Mouse (Mus musculus) spleen, embryonic (tissue): ENCODE results near the gene Phf19.

Experiments
- CTCF ChIA-PET: fragments of 350-600 bp; sonication (Branson Sonifier 250); formaldehyde crosslinking; loops from one replicate; lab custom pipeline; 2022; lab: Charles Lee

The Phf19 gene

DNA sequence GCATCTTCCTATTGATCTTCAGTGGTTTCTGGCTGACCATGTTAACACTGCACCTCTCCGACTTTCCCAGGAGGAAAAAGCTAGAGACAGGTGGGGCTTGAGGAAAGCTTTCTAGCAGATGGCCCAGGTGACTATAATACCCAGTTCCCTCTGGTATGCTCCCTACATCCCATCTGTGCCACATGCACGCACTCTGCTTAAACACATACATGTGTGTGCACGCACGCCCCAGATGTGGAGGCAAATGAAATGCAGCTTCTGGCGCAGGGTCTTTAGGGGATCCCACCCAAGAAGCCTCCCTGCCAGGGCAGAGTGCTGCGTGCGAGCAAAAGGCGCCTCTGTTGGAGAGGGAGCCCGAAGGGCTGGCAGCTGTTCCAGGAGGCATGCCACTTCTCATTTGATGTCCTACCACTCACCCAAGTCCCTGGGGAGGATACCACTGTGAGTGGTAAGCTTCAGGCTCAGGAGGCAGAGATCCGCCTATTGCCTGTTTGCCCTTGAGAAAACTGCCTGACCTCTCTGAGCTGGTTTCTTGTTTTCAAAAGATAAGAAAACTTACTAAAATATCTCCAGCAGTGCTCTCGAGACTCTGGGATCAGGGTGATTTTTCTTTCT, 27.3 kb upstream of the Phf19 start:
- CTCF ChIA-PET: interaction anchor here (1.1 kb wide), 2 partner anchors 10 to 20 kb away, joined by 3 read pairs; partner anchors contain the start of gene Traf1

DNA sequence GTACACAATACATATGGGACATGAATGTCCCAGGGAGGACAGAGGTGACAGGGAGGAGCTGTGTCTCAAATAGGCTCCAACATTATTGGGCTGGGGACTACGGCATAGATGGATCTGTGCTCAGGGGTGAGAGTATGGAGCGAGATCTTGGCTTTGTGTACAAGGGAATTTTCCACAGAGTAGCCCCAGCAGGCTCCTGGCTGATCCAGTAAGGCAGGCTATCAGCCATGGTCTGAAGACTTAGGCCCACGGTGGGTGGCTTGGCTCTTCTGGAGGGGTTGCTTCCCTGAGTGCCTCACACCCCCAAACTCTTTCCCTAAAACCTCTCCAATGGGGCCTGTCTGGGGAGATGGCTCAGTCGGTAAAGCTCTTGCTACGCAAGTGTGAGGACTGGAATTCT, 26.4 kb upstream of the Phf19 start:
- CTCF ChIA-PET: interaction anchor here (0.6 kb wide), 1 partner anchor 139 kb away, joined by 3 read pairs; no protein-coding TSS in a partner anchor

DNA sequence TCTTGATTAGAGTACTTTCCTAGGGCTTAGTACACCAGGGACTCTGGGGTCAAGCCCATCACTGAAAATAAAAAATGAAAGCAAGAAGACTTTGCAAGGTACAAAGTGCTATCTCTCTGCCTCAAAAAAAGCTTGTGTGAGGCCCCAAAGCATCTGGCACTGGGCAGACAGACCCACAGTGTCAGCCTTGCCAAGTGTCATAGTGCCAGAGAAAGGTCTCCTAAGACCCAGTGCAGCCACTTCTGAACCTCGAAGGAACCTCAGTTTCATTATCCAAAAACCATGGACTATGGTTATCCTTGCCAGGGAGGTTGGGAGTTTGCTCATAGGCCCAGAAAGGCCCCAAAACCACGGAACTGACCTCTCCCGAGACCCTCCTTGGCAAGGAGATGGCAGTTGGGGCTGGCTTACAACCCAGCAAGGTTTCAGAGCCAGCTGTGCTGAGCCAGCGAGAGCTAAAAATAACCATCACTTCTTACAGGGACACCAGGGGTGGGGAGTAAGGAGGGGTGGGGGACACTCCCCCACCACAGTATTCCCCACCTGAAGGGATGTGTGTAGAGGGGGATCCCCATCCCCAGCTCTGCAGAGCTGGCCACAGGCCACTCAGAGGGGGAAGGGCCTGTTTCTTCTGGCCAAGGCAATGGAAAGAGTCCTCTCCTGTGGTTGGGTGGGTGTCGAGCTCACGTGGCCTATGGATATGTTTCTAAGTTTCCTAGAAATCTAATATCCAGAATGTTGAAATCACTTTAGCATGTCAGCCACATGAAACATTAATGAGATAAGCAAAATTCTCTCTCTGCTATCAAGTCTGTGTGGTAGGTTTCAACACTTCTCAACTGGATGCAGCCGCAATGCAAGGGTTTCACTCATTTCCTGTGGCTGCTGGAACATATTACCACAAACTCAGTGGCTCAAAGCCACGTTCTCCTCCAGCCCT, 24.7 kb upstream of the Phf19 start:
- CTCF ChIA-PET: interaction anchor here (0.6 kb wide), 1 partner anchor 46 kb away, joined by 3 read pairs; no protein-coding TSS in a partner anchor

DNA sequence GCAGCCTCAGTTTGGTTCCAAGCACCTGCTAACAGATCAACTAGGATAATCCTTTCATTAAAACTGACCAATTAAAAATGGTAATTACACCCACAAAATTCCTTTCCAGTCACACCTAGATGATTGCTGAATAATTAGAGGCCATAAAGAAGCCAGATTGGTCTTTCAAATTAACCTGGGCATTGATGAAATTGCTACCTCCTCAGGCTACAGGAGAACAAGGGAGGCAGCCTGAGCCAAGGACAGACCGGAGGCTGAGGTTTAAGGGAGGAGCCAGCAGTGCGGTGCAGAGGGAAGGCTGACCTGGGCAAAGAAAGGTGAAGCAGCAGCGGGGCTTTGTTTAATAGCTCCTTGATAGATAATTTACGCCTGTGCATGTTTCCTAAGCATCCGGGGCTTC, 23.6 kb upstream of the Phf19 start:
- CTCF ChIA-PET: interaction anchor here (0.9 kb wide), 1 partner anchor 24 kb away, joined by 4 read pairs; no protein-coding TSS in a partner anchor

DNA sequence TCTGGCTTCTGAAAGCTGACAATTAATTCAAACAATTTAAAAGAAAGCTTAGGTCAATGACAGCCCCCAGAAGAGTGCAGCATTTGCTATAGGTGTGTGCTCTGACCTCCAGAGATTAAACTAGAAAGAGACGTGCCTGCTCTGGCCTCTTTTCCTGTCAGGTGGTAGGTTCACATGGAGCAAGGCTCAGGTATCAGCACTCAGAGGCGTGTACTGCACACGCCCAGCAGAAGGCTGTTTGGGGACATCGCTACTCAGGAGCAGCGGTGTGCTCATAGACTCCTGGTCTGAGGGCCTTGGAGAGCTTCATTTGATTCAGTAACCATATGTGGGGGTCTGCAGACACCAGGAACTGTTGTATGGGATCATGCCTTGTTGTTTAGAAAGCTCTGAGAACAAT, 13.5 kb upstream of the Phf19 start:
- CTCF ChIA-PET: no interaction called here

DNA sequence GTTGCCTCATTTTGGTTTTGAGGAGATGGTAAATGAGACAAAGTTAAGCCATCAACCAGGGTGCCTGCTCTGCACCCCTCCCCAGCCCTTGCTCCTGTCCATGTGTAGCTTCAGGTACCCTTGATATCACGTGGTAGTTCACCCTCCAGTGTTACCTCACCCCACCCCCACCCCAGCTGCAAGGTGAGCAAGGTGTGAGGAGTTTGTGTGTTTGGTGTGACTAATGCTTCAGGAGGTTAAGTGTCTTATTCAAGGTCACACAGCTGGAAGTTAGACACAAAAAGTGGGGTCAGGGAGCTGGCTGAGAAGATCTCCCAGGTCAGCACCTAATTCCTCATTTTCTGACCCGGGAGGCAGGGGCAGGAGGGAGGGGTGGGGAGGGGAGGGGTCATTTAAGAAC, 8.9 kb upstream of the Phf19 start:
- CTCF ChIA-PET: interaction anchor here (0.8 kb wide), 1 partner anchor 23 kb away, joined by 12 read pairs; no protein-coding TSS in a partner anchor

DNA sequence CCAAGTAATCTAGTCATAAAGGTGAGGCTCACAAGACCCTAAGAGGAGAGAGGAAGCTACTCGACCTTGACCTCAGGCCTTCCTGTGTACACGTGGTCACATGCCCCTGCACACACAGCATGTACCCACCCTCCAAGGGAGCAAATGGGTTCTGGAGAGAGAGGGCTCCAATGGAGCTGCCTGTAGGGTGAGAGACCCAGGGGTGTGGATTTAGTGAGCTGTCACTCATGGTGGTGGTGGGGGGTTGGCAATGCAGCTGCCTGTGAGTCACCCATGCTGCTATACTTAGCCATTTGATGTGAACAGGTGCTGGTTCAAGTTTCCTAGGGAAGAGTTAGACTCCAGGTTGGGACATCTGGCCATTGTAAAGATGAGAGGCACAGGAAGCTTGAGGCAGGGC, 6.3 kb upstream of the Phf19 start:
- CTCF ChIA-PET: no interaction called here

DNA sequence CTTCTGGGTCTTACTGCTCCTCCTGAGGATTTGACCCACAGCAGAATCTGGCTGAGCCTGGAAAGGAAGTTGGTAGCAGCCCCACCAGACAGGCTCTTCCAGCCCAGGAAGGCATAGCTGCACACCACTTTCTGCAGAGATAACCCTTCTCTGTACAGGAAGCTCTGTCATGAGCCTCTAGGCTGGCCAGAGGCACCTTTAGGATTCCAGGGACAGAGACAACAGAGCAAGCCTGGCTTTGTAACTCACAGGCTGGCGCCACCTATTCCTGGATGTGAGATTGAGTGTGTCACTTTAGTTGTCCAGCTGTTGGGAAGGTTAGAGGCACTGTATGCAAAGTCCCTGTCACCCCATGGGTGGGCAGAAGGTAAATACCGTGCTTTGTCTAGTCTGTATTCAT, 1.3 kb upstream of the Phf19 start:
- CTCF ChIA-PET: interaction anchor here (1.2 kb wide), 1 partner anchor 48 kb away, joined by 3 read pairs; no protein-coding TSS in a partner anchor

DNA sequence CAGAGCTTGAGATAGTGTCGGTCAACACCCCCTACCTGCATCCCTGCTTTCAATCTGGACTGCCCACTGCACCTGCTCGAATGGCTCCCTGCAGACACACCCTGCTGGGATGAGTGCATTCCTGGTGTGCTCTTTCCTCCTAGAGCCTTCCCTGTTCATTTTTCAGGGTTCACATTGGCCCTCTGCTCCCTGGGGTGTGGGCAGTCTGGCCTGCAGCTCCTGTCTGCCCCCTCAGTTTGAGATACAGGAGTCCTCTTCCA, 927 bp upstream of the Phf19 start:
- CTCF ChIA-PET: interaction anchor here (1.2 kb wide), 1 partner anchor 48 kb away, joined by 3 read pairs; no protein-coding TSS in a partner anchor

DNA sequence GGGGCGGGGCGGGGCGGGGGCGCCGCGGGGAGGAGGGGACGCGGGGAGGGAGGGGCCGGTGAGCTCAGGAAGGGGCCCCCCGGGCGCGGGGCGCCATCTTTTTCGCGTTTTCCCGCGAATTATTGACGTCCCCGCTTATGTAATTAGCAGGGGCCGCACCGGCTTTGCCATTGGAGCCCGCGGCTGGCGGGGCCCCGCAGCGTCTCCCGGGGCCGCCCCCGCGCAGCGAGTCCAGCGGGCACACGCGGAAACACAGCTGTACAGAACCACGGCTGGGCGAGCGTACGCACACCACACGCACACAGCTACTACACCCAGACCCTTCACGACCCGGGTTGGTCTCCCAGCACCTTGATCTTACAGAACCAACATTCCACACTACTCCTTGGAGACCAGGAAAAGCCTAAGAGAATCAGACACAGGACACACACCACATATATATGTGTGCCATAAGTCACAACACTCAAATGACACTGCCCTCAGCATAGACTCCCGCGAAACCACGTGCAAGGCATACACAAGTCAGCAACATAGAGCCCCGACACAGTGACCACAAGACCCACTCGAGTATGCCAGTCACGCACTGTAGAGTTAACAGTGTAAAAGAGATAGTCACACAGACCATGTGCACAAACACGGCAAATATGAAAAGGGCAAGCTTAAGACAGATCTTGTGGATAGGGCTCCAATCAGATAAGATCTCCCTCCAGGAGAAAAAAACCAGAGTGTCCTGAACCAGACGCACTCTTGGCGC, 420 bp upstream of the Phf19 start:
- CTCF ChIA-PET: interaction anchor here (1.1 to 1.2 kb wide), 2 partner anchors 49 to 62 kb away, joined by 3 read pairs; no protein-coding TSS in a partner anchor

DNA sequence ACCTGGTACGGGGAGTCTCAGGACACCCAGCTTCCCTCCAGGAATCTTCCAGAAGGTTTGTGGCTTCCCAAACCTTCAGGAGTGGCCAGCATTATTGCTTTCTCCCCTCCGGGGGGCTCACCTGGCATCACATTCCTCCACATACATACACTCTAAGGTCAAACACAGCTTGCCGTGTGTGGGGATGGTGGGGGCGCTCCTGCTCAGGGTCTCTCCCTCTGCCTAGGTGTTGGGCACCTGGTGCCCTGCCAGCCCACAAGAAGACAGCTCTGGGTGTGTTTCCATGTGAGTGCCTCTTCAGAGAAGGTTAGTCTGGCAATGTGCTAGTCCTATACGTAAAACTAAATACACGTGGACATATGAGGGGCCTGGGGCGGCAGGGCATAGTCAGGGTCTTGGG, 1.2 kb downstream of the Phf19 start:
- CTCF ChIA-PET: interaction anchor here (0.6 to 0.8 kb wide), 3 partner anchors 24 to 182 kb away, joined by 3 read pairs; no protein-coding TSS in a partner anchor

DNA sequence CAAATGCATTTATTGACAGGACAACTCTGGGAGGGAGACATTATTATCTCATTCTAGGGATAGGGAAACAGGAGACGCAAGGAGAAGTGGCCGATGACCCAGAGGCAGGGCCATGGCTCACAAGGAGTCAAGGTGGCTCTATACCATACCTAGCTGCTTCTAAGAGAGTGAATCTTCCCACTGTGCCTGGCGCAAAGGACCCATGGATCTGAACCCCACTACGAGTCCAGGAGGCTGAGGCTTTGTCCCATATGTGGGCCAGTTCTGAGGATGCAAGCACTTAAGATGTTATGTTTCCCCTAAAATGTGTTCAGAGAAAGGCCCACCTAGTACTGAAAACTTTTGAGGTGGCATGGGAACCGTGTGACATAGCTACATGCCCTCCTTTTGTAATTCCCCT, 2.0 kb downstream of the Phf19 start:
- CTCF ChIA-PET: no interaction called here

DNA sequence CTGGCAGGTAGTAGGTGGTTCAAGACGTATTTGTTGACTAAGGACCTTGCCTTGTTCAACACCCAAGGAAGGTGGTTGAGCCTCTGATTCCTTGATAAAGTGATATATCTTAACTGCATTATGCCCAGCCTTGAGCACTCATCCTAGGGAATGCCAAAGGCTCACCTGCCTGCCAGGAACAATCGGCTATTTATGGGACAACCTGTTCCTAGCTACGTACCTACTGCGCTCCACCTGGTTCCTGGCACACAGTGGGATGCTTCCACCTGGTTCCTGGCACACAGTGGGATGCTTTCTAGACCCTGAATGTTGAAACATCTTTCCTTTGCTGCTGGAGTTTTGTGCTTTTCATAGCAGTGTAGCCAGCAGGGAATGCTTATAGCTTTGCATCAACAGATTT, 4.1 kb downstream of the Phf19 start:
- CTCF ChIA-PET: no interaction called here

DNA sequence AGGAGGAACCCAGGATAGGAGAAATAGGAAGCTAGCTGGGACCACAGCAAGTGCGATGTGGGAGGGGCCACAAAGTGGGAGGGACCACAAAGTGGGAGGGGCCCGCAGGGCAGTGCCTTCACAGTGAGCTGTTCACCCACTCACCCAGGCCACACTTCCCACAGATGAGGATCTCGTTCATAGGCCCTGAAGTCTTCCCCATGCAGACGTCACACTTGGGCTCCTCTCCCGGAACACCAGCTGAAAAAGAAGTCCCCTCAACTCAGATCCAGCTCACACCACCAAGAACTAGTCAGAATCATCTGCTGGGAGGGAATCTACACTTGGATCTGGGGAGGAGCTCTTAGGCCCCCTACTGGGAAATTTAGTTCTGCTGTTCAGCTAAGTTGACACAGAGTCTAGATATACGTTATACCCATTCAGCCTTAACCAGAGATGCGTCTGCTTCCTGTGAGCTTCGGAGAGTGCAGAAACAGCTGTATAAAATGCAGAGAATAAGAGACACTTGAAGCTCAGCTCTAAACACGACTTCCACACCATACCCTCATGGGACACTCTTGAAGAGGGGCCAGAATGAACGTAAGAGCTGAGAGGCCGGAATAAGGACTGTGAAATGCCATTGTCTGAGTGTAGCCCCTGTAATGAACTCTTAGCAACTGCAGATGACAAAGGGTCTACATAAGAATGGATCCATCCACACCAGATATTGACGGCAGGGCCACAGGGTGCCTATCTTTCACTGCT, 6.8 kb downstream of the Phf19 start:
- CTCF ChIA-PET: interaction anchor here (0.6 kb wide), 1 partner anchor 11 kb away, joined by 3 read pairs; no protein-coding TSS in a partner anchor

DNA sequence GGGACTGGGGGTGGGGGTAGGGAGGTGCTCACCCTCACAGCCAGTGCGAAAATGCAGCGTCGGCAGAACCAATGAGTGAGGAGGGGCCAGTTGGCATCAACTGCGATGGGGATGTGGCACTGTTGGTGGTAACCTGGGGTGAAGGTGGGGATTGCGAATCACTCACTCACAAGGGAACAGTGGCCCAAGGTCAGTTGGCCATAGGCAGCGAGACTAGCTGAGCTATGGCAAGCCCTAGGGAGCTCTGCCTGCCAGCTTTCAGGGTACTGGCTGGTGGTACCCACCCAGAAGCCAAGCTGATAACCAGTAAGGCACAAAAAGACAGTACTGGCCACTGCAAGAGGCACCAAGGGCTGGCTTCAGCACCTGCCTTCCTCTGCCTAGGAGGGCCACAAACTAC, 7.4 kb downstream of the Phf19 start:
- CTCF ChIA-PET: interaction anchor here (0.7 kb wide), 1 partner anchor 68 kb away, joined by 3 read pairs; no protein-coding TSS in a partner anchor

DNA sequence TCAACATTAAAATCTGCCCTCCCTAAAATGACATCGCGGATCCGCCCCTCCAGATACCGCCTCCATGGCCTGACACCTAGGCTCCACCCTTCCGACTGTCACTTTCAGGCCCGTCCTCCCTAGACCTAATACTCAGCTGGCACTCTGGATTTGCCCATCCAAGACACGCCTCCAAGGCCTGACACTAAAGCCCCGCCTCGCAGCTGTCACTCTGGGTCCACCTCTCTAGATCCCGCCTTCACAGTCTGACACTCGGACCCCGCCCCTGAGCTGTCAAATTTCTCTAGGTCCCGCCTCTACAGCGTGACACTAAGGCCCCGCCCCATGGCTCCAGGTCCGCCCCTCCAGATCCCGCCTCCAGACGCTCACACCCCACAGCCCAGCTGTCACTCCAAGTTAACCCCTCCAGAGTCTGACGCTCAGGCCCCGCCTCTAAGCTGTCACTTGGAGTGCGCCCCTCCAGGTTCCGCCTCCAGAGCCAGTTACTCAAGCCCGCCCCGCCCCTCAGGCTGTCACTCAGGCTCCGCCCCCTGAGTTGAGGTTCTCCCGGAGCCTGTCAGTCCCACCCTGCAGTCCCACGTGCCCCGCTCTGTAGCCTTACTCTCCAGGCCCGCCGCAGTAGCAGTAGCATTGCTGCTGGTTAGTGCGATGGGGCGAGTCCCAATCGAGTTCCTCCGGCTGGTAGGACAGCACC, 8.8 kb downstream of the Phf19 start:
- CTCF ChIA-PET: interaction anchor here (0.6 to 0.9 kb wide), 2 partner anchors 121 to 148 kb away, joined by 3 read pairs; no protein-coding TSS in a partner anchor

DNA sequence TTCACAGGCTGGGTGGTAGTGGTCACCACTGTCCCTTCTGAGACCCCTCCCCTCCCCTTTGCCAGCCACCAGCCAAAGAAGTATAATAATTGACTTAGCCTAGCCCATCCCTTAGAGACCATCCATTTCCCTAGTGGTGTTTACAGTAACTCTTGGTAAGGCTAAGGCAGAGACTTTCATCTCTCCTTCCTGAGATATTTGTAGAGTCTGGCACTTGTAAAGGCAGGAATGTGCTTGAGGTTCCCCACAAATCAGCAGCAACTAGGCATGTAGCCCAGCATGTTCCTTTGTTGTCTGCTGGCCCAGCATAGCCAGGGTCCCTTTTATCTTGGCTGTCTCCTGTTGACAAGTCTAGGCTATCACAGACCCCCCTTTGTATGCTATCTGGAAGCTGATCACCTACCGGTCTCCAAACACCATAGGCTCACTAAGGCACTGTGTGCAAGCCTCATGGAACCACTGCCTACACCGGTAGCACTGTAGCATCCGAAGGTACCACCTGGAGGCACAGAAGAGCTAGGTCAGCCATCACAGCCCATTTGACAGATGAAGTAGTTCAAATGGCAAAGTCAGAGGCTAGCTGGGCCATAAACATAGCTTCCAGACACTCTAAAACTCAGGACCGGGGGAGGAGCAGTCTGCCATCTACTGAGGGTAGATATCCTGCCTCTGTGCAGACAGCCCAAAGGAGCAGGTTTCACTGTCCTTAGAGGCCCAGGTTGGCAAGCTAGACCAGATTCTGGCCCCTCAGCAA, 10.0 kb downstream of the Phf19 start:
- CTCF ChIA-PET: interaction anchor here (0.9 kb wide), 1 partner anchor 120 kb away, joined by 3 read pairs; no protein-coding TSS in a partner anchor

DNA sequence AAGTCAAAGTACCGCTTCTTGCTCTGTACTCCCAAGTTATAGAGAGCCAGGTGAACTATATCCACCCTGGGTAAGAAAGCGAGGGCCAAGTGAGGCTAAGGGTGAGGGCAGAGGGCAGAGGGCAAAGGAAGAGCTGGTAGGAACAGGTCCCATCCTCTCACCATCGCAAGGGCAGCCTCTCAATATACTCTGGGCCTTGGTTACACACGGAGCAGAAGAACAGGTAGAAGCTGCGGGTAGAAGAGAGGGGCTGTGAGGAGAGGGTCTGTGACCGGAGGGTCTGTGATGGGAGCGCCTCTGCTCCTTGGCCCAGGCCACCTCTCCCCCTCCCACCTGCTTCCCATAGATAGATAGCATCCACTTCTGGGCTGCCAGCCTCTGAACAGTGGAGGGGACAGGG, 10.6 kb downstream of the Phf19 start:
- CTCF ChIA-PET: interaction anchor here (0.8 kb wide), 1 partner anchor 33 kb away, joined by 3 read pairs; no protein-coding TSS in a partner anchor

DNA sequence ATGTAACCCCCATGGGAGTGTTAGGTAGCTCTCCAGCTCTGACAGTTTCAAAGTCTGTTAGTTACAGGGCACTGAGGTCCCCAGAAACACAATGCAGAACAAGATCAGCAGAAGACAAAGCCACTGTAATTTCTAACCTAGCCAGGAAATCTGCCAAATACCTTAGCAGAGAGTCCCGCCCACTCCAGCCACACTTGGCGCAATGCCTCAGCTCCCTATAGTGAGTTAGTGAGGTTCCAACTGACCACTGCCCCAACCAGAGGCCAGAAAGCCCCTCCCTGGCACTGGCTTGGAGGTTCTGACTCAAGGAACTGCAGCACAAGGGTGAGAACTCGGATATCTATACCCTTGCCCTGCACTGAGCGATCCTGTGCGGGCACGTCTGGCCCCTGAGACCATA, 11.1 kb downstream of the Phf19 start:
- CTCF ChIA-PET: interaction anchor here (0.8 kb wide), 1 partner anchor 32 kb away, joined by 3 read pairs; no protein-coding TSS in a partner anchor
